Mouse (Mus musculus) heart, adult 18-20 months (tissue): ENCODE results near the gene Gm47791. TPM values are rescaled to one million over a fixed set of nuclear protein-coding genes. Genes with fewer than 3 reads are reported as not detected.

ENCODE experiments used
- DNase-seq, 2 experiments: peaks; one replicate each; pipeline ENCODE4 v3.0.0; 2021 to 2022; ENCODE audit warnings: mixed read lengths in 1 of 2
- total RNA-seq, 2 experiments: library from RNA; stranded (reverse); gene quantifications; 2 replicates each; pipeline ENCODE4 v1.2.3; 2021

Gm47791 gene
- total RNA-seq, 2 experiments from 2014 or later, result not detected

DNA sequence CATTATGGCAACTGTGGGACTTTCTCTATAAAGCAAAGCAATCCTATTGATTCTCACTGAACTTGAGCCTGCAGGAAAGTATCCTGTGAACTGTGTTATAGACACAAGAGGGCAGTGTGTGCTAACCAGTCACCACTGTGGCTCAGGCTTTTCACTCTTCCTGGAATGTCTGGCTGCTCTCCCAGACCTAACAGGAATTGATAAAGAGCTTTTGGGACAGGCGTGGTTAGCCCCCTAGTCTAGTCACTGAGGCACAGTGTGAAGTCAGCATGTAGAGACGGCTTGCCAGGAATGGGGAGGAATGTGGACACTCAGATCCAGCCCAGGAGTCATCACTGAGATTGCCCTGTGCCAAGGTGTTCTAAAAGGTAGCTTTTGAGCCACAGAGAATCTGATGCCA, 16.4 kb upstream of the Gm47791 start:
- peak; percentile 84 to 86 for DNase-seq

GRCm38 (mm10) chr1:82785546-82785945, 14.5 kb upstream of the Gm47791 start:
- peak in 1 of 2 experiments; percentile 14 for DNase-seq

DNA sequence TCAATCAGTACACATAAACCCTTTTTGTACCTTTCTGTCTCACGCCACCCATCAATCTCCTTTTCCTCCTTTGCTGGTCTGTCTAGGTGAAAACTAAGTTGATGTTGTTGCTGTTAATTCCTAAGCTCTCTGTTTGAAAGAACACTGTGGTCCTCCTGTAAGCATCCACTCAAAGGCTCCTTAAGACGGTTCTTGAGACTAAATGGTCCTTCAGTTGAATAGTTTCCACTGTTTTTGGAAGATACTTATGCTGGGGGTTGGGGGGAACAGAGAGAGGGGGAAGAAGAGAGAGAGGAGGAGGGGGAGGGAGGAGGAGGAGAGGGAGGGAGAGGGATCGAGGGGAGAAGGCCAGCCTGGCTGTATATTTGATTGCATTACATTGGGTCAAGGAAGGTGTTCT, 12.5 kb upstream of the Gm47791 start:
- DNase-seq, result no peak

- no peak for DNase-seq
Observed at GRCm38 (mm10) chr1:82779388-82779966, 8.4 kb upstream of the Gm47791 start.

DNA sequence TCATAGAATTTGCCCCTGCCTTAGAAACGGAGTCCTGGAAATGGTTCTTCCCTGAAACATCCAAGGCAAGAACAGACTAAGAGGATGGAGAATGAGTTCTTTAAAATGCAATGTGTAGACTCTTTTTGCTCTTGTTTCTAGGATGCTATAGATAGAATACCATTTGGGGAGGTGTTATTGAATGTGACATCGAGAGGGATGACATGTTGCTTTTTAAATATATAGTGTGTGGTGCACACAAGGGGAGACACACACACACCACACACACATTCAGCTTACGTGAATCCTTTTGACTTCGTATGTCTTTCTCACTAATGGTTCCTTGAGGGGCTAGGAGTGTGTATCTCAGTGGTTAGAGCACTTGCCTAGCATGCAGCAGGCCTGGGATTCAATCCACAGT, 4.2 kb upstream of the Gm47791 start:
- DNase-seq, result no peak

- DNase-seq, result no peak
Observed at GRCm38 (mm10) chr1:82773208-82773607, 2.2 kb upstream of the Gm47791 start.

GRCm38 (mm10) chr1:82772428-82772827, 1.4 kb upstream of the Gm47791 start:
- DNase-seq, result no peak

GRCm38 (mm10) chr1:82768269-82768668, 2.8 kb downstream of the Gm47791 start, which contains the start of gene Tm4sf20:
Gene Tm4sf20, minus strand, starts transcription at chr1:82768461.
- DNase-seq, result no peak

DNA sequence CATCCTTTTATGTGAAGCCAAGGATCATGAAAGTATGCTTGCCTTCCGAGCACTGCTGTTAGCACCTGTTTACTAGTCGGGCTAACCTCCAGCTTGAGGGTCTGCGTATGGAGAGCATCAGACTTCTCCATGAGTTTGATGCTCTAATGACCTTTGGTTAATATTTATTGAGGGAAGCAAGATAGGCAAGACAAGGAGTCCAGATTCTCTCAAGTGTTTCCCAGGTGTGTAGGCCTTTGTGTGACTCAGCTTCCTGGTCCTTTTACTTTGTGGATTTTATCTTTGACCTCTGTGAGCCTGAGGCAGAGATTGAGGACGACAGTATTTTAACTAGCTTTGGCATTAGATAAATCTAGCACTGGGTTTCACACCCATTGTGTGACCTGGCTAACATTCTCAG, 4.4 kb downstream of the Gm47791 start:
- no peak for DNase-seq

- no peak for DNase-seq
Observed at GRCm38 (mm10) chr1:82766227-82766626, 4.8 kb downstream of the Gm47791 start.

DNA sequence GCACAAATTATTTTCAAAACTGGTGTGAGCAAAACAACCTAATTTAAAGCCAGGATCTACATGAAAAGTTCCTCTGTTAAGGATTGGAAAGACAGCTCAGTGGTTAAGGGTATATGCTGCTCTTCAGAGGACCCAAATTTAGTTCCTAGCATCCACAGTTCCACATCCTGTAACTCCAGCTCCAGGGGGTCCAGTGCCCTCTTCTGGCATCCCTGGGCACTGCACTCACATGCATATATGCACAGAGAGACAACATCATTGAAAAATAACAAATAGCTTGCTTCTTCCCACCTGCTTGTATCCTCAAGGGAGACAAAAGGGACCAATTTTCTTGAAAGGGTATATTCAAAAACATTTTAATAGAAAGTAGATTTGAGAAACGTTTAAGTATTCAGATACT, 8.8 kb downstream of the Gm47791 start:
- no peak for DNase-seq

- no peak for DNase-seq
Observed at GRCm38 (mm10) chr1:82761454-82762169, 9.4 kb downstream of the Gm47791 start.

GRCm38 (mm10) chr1:82759520-82759919, 11.5 kb downstream of the Gm47791 start:
- no peak for DNase-seq

DNA sequence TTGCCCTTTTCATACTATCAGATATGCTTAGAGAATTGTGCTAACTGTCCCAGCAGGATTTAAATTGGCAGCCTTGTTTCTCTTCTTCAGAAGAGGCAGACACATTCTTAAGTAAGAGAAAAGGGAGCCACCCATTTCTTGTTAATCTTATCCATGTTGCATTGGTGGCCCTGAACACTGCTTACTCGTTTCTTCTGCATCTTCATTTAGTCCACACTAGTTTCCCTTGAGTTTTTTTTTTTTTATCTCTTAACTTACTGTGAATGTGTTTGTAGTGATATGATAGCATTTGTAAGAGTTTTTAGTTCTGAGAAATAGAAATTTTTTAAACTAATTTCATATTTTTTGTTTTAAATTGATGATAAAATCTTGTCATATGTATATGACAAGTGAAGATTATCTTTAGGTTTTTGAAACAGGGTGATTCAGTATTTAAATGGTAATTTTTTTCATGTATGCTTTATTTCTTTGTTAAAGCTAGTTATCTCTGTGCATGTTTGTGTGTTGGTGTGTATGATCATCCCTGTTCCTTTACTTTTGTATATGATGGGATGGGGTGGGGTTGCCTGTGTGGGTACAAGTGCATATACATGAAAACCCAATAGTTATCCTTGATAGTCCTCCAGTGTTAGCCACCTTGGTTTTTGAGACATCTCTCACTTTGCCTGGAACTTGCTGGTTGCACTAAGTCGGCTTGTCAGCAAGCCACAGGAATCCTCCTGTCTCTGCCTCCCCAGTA, 23.2 kb downstream of the Gm47791 start:
- no peak for DNase-seq

GRCm38 (mm10) chr1:82746408-82746807, 24.6 kb downstream of the Gm47791 start:
- no peak for DNase-seq

GRCm38 (mm10) chr1:82743962-82744361, 27.1 kb downstream of the Gm47791 start:
- DNase-seq, result no peak

DNA sequence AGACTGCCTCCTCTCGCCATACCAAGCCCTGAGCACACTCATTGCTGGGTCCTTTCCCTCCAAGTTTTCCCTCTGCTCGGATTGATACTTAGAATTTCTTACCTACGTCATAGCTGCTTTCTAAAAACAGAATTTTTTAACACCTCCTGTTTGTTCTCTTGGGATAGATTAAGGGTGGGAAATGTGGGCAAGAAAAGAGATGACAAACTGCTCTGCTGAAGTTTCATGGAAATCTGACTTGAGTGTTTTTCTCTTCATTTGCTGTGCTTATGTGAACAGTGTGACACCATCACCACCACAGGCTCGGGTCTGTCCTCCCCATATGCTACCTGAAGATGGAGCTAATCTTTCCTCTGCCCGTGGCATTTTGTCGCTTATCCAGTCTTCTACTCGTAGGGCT, 29.5 kb downstream of the Gm47791 start:
- DNase-seq, result no peak

DNA sequence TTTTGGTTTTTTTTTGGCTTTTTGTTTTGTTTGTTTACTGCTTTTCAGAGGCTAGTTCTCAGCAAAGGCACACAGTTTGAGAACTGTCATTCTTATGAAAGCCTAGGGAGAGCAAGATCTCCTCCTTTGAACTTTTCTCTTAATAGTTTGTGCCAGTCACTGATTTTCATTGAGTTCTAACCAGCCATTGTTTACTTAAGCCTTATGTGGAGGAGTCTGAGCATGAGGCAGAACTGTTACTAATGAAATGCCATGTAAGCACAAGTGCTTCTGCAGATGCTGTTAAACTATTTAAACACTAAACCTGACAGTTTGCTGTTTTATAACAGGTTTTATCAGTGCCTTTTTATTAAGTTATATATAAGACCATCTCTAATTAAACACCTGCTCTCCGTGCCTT, 33.0 kb downstream of the Gm47791 start:
- no peak for DNase-seq

DNA sequence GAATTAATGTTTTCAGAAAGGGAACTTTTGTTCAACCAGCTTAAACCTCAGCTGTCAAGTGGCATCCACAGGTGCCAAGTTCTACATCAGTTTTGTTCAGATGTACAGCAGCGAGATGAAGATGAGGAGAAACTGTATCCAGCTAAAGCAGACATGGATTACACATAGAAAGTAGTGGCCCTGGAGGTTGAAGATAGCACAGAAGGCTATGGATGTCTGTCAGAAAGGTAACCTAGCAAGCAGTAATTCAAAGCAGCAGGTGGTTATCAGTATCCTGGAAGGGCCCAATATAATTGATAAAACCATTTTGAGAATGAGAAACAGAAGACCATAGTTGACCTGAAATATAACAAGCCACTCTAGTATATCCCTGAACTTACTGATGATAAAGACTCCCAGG, 37.7 kb downstream of the Gm47791 start:
- no peak for DNase-seq

GRCm38 (mm10) chr1:82726482-82726881, 44.6 kb downstream of the Gm47791 start:
- DNase-seq, result no peak

GRCm38 (mm10) chr1:82725875-82726185, 45.2 kb downstream of the Gm47791 start:
- DNase-seq, result no peak

DNA sequence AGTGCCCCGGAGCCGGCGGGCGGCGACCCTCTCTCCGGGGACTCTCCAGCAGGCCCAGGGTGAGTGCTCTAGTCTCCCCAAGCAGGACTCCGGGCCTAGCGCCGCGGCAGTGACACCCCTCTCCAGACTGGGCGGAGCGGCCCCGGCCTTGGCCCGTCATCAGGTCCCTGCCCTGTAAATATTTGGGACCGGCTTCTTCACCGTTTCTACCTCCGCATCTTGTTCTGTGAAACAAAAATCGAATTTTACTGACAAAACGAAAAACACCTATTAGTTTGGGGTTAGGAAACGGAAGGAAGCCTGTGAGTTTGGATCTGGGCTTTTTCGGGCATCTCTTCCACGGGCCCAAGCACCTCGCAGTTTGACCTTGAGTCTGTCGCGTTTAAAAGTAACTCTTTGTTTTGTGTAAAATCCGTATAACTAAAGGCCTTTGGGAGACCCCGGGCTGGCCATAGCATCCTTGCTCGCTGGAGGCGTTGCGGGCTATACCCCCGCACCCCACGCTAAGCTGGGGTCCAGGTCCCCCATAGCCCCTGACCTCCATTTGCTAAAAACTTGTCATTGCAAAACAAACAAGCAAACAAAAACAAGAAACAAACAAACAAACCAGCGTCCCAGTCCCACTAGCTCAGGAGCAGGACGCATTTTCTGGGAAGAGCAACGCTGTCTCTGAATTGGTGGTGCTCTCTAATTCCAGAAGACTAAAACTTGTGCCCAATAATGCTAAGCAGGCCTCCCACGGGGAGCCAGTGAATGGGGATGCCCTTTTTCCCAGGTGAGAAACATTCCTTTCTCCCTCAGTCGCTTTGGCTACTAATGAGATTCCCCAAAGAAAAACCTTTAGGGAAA, 45.8 kb downstream of the Gm47791 start:
- DNase-seq, result no peak
